ENCODE assay signal across 13 mouse cellular contexts in genomic region chr12:106687751-106688150, GRCm38 (mm10).
DNase-seq lines count a peak whose midpoint lies in the region; ATAC-seq and TF ChIP-seq lines count a peak whose summit lies in the region.
"Had no signal": no experiment of that assay in that cellular context is flagged by ENCODE, and none has a peak within 500 bp of the region (broad histone marks: within the 10 kb centered on the region; RNA-seq: fewer than 3 reads in every experiment).

No protein-coding gene starts in this region.

- peak overlapping the region; percentile 64 for H3K27ac ChIP-seq in neural tube, embryonic 13.5 days (replicated peaks)
- H3K27ac ChIP-seq in liver, postnatal 0 days (ENCODE audit: low read depth) = no peak overlapping the region
- H3K27ac ChIP-seq: liver, embryonic 15.5 days had no signal

- no peaks in the 10 kb centered on the region for H3K36me3 ChIP-seq in neural tube, embryonic 13.5 days
- H3K36me3 ChIP-seq in liver, postnatal 0 days (replicated peaks; ENCODE audit: insufficient read depth, low read length) = no peaks in the 10 kb centered on the region
- H3K36me3 ChIP-seq: liver, embryonic 15.5 days had no signal

- no peaks in the 10 kb centered on the region for H3K27me3 ChIP-seq in neural tube, embryonic 13.5 days
- no peaks in the 10 kb centered on the region for H3K27me3 ChIP-seq in liver, postnatal 0 days (ENCODE audit: insufficient read depth, low read length)
- H3K27me3 ChIP-seq: liver, embryonic 15.5 days had no signal

- no peaks in the 10 kb centered on the region for H3K9me3 ChIP-seq in neural tube, embryonic 13.5 days
- no peaks in the 10 kb centered on the region for H3K9me3 ChIP-seq in liver, postnatal 0 days (ENCODE audit: low read length)
- H3K9me3 ChIP-seq: liver, embryonic 15.5 days had no signal

- H3K9ac ChIP-seq in neural tube, embryonic 13.5 days = no peak overlapping the region
- no peak overlapping the region for H3K9ac ChIP-seq in liver, postnatal 0 days (replicated peaks)
- H3K9ac ChIP-seq: liver, embryonic 15.5 days had no signal

- DNase-seq in frontal cortex, postnatal 10 days (ENCODE audit: low spot score in 2 of 2) = peak; percentile 7 to 11
- DNase-seq in frontal cortex, postnatal 14 days (ENCODE audit: low spot score in 2 of 2) = no peak
- DNase-seq in neural tube, embryonic 10.5 days (ENCODE audit: extremely low spot score, low spot score) = no peak
- peak; percentile 21 to 45 for DNase-seq in layer of hippocampus, postnatal 14 days (ENCODE audit: low spot score in 2 of 2)
- no peak for DNase-seq in liver, postnatal 0 days
- no peak for DNase-seq in retina, embryonic 14.5 days (ENCODE audit: low spot score)
- DNase-seq in heart, adult 18-20 months = no peak
- DNase-seq: cerebellum, adult 9-11 months; heart, postnatal 36 days; thymus, postnatal 14 days had no signal

- TF ChIP-seq EP300 in liver, postnatal 0 days (IDR thresholded peaks at IDR 0.05; ENCODE audit: low read depth) = no peak

- no peak overlapping the region for H3K4me2 ChIP-seq in neural tube, embryonic 13.5 days
- no peak overlapping the region for H3K4me2 ChIP-seq in liver, postnatal 0 days (ENCODE audit: low read depth, low read length)
- H3K4me2 ChIP-seq: liver, embryonic 15.5 days had no signal

- ATAC-seq in neural tube, embryonic 13.5 days (ENCODE audit: low read depth) = no peak
- ATAC-seq in liver, postnatal 0 days = no peak
- ATAC-seq: intestine, postnatal 0 days had no signal

- WGBS in neural tube, embryonic 13.5 days = 20% methylated on average over 12 of the region's 12 CpGs
- WGBS in liver, postnatal 0 days (ENCODE audit: insufficient replicate concordance) = 48% methylated on average over 12 of the region's 12 CpGs

- TF ChIP-seq CTCF in liver, postnatal 0 days (IDR thresholded peaks at IDR 0.05; ENCODE audit: low read depth) = no peak

- no peak overlapping the region for H3K4me3 ChIP-seq in neural tube, embryonic 13.5 days
- no peak overlapping the region for H3K4me3 ChIP-seq in liver, postnatal 0 days (ENCODE audit: low read depth, low read length)
- H3K4me3 ChIP-seq: liver, embryonic 15.5 days had no signal

- peaks cover 19% of the 10 kb centered on the region for H3K4me1 ChIP-seq in neural tube, embryonic 13.5 days (replicated peaks)
- H3K4me1 ChIP-seq in liver, postnatal 0 days (ENCODE audit: insufficient read depth) = no peaks in the 10 kb centered on the region
- H3K4me1 ChIP-seq: liver, embryonic 15.5 days had no signal

Comparison
In these comparisons a context has a peak if more than half of its experiments do, and no peak if none do; other contexts are left out.
1. DNase-seq: peak in frontal cortex, postnatal 10 days (2 of 2) and layer of hippocampus, postnatal 14 days (2 of 2); none in frontal cortex, postnatal 14 days (0 of 2), neural tube, embryonic 10.5 days (single experiment), liver, postnatal 0 days (single experiment), retina, embryonic 14.5 days (single experiment) and heart, adult 18-20 months (0 of 2).